Mouse (Mus musculus): ENCODE results near the gene Pfkfb2. TPM values are rescaled to one million over a fixed set of nuclear protein-coding genes. Genes with fewer than 3 reads are reported as not detected.

Pfkfb2 gene
- 18.1 and 19.7 TPM in 2 replicates for polyA plus RNA-seq (2015; fragmentation: Nextera tagmentation; extraction: Ambion mirVana)

DNA sequence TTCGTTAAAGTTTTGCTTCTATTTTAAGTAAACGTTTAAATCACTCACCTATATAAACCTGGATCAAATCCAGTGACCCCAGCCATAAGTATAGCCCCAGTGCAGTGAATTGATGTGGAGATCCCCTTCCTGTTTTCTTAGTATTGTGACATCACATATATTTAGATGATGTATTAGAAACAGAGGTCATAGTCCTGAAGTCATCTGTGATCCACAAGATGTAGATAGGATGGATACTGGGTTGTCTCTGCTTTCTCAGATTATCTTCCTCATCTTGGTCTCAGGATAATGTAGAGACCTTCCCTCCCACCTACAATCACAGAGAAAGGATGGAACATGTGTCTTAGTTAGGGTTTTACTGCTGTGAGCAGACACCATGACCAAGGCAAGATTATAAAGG is at the start of gene Pfkfb2:
Pfkfb2 (minus strand) TSS at position 101 of the 400 bp plus-strand sequence.
- Histone ChIP-seq H3K9ac (replicated peaks) (no peak within 1 kb of the TSS), H3K27ac (replicated peaks) (no peak within 1 kb of the TSS), H3K4me3 (replicated peaks) (no peak within 1 kb of the TSS), H3K4me1 (0 out of 2 replicates have a peak, but pooled peaks cover 3% of the 10 kb centered on the region), H3K27me3 (replicated peaks) (no peaks in the 10 kb centered on the region), H3K4me2 (no peak within 1 kb of the TSS), H3K36me3 (0 out of 2 replicates have a peak, but pooled peaks cover 2% of the 10 kb centered on the region), H3K9me3 (replicated peaks) (no peaks in the 10 kb centered on the region)
- no peak for ATAC-seq (ENCODE audit: low FRiP score)
- WGBS, result 86% methylated on average over 2 of the region's 2 CpGs

DNA sequence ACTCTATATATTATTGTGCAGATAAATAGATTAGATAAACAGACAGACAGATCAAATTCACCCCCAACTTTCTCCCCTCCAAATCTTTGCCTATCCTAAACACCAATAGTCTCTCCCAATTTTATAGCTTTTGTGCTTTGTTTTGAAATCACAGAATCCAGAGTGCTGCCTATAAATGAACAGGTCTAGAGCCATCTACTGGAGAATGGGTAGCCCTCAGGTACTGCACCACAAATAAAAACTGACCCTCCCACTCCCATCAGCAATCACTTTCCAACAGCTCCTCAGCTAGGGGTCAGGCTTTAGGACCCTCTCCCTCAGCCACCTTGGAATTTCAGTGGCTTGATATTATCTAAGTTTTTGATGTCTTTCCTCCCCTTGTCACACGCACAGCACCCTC is 47.6 kb upstream of the Pfkfb2 start:
- 83% methylated on average over 1 of the region's 1 CpGs for WGBS
- Histone ChIP-seq H3K4me3 (replicated peaks) (no peak overlapping the region), H3K4me2 (no peak overlapping the region), H3K9me3 (replicated peaks) (no peaks in the 10 kb centered on the region), H3K27me3 (replicated peaks) (no peaks in the 10 kb centered on the region), H3K9ac (replicated peaks) (no peak overlapping the region), H3K36me3 (no peaks in the 10 kb centered on the region), H3K4me1 (no peaks in the 10 kb centered on the region), H3K27ac (replicated peaks) (no peak overlapping the region)
- no peak for ATAC-seq (ENCODE audit: low FRiP score)

DNA sequence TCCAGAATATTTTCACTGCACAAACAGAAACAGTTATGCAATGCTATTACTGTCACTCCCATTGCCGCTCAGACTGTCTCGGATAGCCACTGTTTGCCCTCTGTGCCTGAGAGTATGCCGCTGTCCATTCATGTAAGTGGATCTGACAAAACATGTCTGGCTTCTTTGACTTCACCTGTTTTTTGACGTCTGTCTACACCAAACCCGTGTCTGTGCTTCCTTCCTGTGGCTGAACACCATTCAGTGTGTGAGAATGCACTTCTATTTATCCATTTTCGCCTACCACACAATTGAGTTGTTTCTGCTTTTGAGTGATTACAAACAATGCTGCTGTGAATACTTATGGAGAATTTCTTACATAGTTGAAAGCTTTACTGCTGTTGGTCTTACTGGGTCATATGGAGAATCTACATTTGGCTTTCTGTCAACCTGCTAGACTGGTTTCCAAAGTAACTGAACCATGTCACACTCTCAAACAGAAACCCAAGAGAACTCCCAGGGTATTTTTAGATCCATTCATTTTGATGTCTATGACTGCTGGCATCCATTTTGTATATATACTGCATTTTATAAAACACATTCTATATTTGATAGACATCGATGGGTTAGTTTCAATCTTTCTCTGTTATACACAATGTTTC is 46.8 kb upstream of the Pfkfb2 start:
- no peak overlapping the region for H3K4me2 ChIP-seq
- ATAC-seq (ENCODE audit: low FRiP score), result no peak
- H3K27me3 ChIP-seq (replicated peaks), result no peaks in the 10 kb centered on the region
- H3K36me3 ChIP-seq, result no peaks in the 10 kb centered on the region
- no peak overlapping the region for H3K27ac ChIP-seq (replicated peaks)
- no peak overlapping the region for H3K4me3 ChIP-seq (replicated peaks)
- H3K9ac ChIP-seq (replicated peaks), result no peak overlapping the region
- H3K4me1 ChIP-seq, result no peaks in the 10 kb centered on the region
- H3K9me3 ChIP-seq (replicated peaks), result no peaks in the 10 kb centered on the region
- WGBS, result 82% methylated on average over 7 of the region's 7 CpGs

DNA sequence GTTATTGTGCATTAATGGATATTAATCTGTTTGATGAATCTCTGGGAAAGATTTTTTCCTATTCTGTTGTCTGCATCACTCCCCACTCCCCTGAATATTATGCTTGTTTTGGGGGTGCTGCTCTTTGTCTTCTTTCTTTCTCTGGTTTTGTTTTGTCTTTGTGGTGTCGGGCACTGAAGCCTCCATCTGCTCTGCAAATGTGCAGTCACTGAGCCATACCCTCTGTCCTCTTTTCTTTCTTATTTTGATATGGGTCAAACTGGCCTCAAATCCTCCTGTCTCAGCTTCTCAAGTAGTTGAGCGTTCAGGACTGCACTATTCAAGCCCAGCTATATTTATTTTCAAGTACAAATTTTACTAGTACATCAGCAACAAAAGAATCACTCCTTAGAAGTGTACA is 46.2 kb upstream of the Pfkfb2 start:
- no peak overlapping the region for H3K27ac ChIP-seq (replicated peaks)
- H3K9ac ChIP-seq (replicated peaks), result no peak overlapping the region
- no peak for ATAC-seq (ENCODE audit: low FRiP score)
- no peaks in the 10 kb centered on the region for H3K36me3 ChIP-seq
- H3K9me3 ChIP-seq (replicated peaks), result no peaks in the 10 kb centered on the region
- 53% methylated on average over 2 of the region's 2 CpGs for whole genome bisulfite sequencing
- no peak overlapping the region for H3K4me2 ChIP-seq
- no peak overlapping the region for H3K4me3 ChIP-seq (replicated peaks)
- H3K4me1 ChIP-seq, result no peaks in the 10 kb centered on the region
- no peaks in the 10 kb centered on the region for H3K27me3 ChIP-seq (replicated peaks)

DNA sequence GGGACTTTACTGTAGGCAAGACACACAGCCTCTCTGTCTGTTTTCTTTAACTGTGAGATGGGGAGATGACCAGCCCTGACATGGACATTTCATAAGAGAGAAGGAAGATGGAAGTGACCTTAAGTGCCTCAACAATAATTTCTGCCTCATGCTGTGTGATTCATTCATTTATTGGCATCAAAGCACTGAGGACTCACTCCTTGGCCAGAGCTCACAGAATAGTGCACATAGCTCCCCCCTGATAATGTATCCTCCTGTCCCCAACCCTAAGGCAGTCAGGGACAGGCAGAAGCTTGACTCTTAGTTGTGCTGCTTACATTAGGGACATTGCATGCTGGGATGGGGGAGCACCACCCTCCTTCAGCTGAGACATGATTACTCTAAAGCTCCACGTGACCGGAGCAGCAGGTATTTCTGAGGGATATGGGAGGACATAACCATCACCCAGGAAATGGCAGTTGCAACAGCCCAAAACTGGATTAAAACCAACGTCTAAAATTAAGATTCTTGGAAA is 42.0 kb upstream of the Pfkfb2 start:
- Histone ChIP-seq H3K9me3 (replicated peaks) (no peaks in the 10 kb centered on the region), H3K36me3 (no peaks in the 10 kb centered on the region), H3K9ac (replicated peaks) (no peak overlapping the region), H3K27ac (replicated peaks) (no peak overlapping the region), H3K4me1 (no peaks in the 10 kb centered on the region), H3K27me3 (replicated peaks) (no peaks in the 10 kb centered on the region), H3K4me2 (no peak overlapping the region), H3K4me3 (replicated peaks) (no peak overlapping the region)
- 82% methylated on average over 3 of the region's 3 CpGs for WGBS
- ATAC-seq (ENCODE audit: low FRiP score), result no peak

DNA sequence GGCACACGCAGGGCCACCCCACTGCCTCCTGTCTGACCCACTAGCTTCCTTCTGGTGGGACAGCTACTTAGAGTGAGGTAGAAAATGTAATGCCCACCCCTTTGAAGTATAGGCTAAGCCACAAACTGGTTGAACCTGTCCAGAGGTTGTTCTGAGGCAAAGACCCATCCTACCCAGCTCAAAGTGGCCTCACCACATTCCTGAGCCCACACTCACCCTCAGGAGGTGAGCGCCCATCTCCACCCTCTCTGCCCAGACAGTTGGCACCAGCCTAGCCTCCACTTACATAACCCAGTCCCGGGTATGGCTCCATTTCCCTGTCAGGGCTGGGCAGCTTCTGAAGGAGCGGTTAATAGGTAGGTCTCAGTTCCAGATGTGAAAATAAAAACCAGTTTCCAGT is 41.4 kb upstream of the Pfkfb2 start:
- Histone ChIP-seq H3K27ac (replicated peaks) (no peak overlapping the region), H3K4me2 (no peak overlapping the region), H3K4me1 (no peaks in the 10 kb centered on the region), H3K9me3 (replicated peaks) (no peaks in the 10 kb centered on the region), H3K27me3 (replicated peaks) (no peaks in the 10 kb centered on the region), H3K4me3 (replicated peaks) (no peak overlapping the region), H3K9ac (replicated peaks) (no peak overlapping the region), H3K36me3 (no peaks in the 10 kb centered on the region)
- no peak for ATAC-seq (ENCODE audit: low FRiP score)
- 92% methylated on average over 4 of the region's 4 CpGs for WGBS

DNA sequence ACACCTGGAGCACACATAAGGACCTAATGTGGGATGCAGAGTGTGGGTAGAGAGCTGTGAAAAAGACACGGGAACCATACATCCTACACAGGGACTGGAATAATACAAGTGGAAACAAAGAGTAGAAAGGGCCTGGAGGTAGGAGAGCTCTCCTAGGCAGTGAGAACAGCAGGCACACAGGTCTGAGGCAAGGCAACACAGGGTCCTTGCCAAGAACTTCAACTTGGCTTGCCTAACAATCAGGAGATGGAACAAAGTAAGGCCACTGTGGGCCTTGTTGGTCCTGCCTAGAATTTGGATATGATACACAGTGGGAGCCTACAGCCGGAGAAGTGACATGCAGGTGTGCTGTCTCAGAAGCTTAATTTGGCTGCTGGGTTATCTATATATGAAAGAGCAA is 40.9 kb upstream of the Pfkfb2 start:
- Histone ChIP-seq H3K4me1 (no peaks in the 10 kb centered on the region), H3K9ac (replicated peaks) (no peak overlapping the region), H3K27me3 (replicated peaks) (no peaks in the 10 kb centered on the region), H3K4me3 (replicated peaks) (no peak overlapping the region), H3K36me3 (no peaks in the 10 kb centered on the region), H3K9me3 (replicated peaks) (no peaks in the 10 kb centered on the region), H3K27ac (replicated peaks) (no peak overlapping the region), H3K4me2 (no peak overlapping the region)
- WGBS, result 90% methylated on average over 2 of the region's 2 CpGs
- ATAC-seq (ENCODE audit: low FRiP score), result no peak

DNA sequence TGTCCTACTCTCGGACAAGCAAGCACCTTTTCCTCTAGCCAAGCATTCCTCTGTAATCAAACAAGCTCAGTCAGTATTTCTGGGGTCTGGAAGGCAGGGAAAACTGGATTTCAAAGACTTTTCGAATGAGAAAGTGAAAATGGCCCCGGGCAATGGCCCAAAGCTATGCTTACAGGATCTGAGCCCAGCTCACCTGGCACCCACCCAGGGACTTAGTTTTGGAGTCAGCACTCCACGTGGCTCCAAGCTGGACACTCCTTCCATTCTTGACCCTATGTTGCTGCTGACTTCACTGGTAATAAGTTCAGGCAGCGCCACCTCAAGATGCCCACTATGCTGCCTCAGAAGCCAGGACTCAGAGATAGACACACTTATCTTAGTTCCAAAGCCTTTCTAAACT is 38.0 kb upstream of the Pfkfb2 start:
- Histone ChIP-seq H3K4me2 (no peak overlapping the region), H3K4me3 (replicated peaks) (no peak overlapping the region), H3K9me3 (replicated peaks) (no peaks in the 10 kb centered on the region), H3K9ac (replicated peaks) (no peak overlapping the region), H3K27ac (replicated peaks) (no peak overlapping the region), H3K27me3 (replicated peaks) (no peaks in the 10 kb centered on the region), H3K4me1 (no peaks in the 10 kb centered on the region), H3K36me3 (no peaks in the 10 kb centered on the region)
- 92% methylated on average over 5 of the region's 5 CpGs for WGBS
- no peak for ATAC-seq (ENCODE audit: low FRiP score)

DNA sequence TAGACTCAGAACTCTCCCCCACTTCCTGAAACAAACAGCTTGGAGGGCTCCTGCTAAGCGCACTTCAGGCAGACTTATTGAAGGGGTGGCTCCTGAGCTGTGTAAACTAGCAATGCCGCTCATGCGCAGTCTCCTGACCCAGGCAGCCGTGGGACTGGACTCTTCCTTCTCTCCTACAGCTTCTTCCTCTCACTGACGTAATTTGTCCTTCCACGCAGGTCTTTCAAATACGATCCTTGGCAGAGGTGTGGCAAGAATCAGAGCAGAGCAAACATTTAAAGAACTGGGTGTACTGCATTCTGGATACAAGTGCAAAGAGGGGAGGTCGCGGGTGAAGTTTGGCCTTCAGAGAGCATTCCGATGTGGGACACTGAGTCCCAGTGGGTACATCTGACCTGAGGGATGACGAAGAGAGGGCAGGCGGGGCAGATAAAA is 35.0 kb upstream of the Pfkfb2 start:
- Histone ChIP-seq H3K9me3 (replicated peaks) (no peaks in the 10 kb centered on the region), H3K4me3 (replicated peaks) (no peak overlapping the region), H3K27ac (replicated peaks) (no peak overlapping the region), H3K36me3 (no peaks in the 10 kb centered on the region), H3K4me2 (no peak overlapping the region), H3K4me1 (no peaks in the 10 kb centered on the region), H3K9ac (replicated peaks) (no peak overlapping the region), H3K27me3 (replicated peaks) (no peaks in the 10 kb centered on the region)
- ATAC-seq (ENCODE audit: low FRiP score), result no peak
- 87% methylated on average over 12 of the region's 12 CpGs for whole genome bisulfite sequencing

DNA sequence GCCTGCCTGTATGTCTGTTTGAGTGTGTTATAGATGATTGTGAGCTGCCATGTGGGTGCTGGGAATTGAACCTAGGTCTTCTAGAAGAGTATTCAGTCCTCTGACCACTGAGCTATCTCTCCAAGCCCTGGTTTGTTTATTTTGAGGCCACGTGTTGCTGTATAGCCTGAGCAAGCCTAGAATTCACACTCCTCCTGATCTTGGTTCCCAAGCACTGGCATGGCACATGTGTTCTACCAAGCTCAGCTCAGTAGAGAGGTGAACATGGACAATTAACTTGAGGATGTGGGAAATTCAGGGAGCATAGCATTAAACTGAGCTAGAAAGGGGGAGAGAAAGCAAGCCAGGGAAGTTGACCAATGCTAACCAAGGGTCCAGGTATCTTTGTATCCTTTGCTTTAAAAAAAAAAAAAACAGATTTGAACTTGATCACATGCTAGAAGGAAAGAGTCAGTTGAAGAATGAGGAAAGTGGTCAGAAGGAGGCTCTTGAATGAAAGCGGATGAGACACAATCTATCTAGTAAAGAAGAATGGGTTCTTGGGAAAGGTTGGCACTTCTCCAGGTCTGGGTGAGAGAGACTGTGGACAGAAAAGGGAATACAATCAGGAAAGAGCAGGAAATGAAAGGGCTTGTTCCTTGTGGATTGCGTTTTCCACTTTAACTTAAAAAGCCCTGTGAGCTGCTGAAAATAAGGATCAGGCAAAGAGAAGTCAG is 33.1 kb upstream of the Pfkfb2 start:
- 83% methylated on average over 3 of the region's 3 CpGs for WGBS
- no peaks in the 10 kb centered on the region for H3K4me1 ChIP-seq
- no peak overlapping the region for H3K4me2 ChIP-seq
- no peak overlapping the region for H3K9ac ChIP-seq (replicated peaks)
- H3K27ac ChIP-seq (replicated peaks), result no peak overlapping the region
- no peak for ATAC-seq (ENCODE audit: low FRiP score)
- no peaks in the 10 kb centered on the region for H3K36me3 ChIP-seq
- no peaks in the 10 kb centered on the region for H3K9me3 ChIP-seq (replicated peaks)
- H3K27me3 ChIP-seq (replicated peaks), result no peaks in the 10 kb centered on the region
- no peak overlapping the region for H3K4me3 ChIP-seq (replicated peaks)

DNA sequence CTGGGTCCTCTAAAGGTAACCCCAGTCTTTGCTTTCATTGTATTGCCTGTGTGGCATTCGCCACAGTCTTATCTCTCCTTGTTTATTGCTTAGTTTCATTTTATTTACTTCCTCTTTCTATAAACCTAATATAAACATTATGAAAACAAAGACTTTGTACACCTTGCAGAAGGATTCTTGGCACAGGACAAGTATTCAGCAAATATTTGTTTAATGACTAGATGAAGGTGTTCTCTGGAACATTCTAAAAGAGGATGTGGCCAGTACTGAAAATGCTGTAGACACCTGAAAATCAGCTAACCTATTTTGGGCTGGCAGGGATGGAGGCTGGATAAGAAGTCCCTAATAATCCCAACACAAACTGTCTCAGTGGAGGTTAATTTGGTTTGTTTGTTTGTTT is 32.5 kb upstream of the Pfkfb2 start:
- WGBS, result 77% methylated on average over 1 of the region's 1 CpGs
- no peak for ATAC-seq (ENCODE audit: low FRiP score)
- H3K4me3 ChIP-seq (replicated peaks), result no peak overlapping the region

DNA sequence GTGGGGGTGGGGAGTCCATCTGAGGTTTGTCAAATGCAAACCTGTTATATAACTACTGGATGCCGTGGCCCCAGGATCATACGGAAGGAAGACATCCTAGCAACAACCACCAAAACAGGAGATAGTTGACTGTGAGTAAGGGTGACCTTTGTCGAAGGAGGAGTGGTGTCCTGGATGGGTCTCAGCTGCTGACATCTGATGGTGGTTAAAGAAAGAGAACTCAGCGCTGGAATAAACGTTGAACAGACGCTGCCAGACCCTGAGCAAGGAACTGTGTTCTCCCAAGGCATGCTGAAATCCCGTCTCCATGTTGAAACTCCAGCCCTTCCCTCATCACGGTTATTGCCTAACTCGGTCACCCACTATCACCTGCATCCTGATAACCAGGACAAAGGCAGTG is 30.6 kb upstream of the Pfkfb2 start:
- H3K36me3 ChIP-seq, result no peaks in the 10 kb centered on the region
- H3K9ac ChIP-seq (replicated peaks), result no peak overlapping the region
- H3K4me3 ChIP-seq (replicated peaks), result no peak overlapping the region
- ATAC-seq (ENCODE audit: low FRiP score), result no peak
- H3K27ac ChIP-seq (replicated peaks), result no peak overlapping the region
- WGBS, result 87% methylated on average over 9 of the region's 9 CpGs
- H3K27me3 ChIP-seq (replicated peaks), result no peaks in the 10 kb centered on the region
- H3K4me2 ChIP-seq, result no peak overlapping the region
- no peaks in the 10 kb centered on the region for H3K4me1 ChIP-seq
- no peaks in the 10 kb centered on the region for H3K9me3 ChIP-seq (replicated peaks)

More for the DNA sequence above, 32.5 kb upstream of the Pfkfb2 start:
- Histone ChIP-seq H3K27me3 (replicated peaks) (no peaks in the 10 kb centered on the region), H3K9me3 (replicated peaks) (no peaks in the 10 kb centered on the region), H3K4me1 (no peaks in the 10 kb centered on the region), H3K27ac (replicated peaks) (no peak overlapping the region), H3K4me2 (no peak overlapping the region), H3K36me3 (no peaks in the 10 kb centered on the region), H3K9ac (replicated peaks) (no peak overlapping the region)

All from neural tube, embryonic 15.5 days (tissue).